Mouse (Mus musculus): ENCODE results near the gene Ankrd13b.

The Ankrd13b gene

DNA sequence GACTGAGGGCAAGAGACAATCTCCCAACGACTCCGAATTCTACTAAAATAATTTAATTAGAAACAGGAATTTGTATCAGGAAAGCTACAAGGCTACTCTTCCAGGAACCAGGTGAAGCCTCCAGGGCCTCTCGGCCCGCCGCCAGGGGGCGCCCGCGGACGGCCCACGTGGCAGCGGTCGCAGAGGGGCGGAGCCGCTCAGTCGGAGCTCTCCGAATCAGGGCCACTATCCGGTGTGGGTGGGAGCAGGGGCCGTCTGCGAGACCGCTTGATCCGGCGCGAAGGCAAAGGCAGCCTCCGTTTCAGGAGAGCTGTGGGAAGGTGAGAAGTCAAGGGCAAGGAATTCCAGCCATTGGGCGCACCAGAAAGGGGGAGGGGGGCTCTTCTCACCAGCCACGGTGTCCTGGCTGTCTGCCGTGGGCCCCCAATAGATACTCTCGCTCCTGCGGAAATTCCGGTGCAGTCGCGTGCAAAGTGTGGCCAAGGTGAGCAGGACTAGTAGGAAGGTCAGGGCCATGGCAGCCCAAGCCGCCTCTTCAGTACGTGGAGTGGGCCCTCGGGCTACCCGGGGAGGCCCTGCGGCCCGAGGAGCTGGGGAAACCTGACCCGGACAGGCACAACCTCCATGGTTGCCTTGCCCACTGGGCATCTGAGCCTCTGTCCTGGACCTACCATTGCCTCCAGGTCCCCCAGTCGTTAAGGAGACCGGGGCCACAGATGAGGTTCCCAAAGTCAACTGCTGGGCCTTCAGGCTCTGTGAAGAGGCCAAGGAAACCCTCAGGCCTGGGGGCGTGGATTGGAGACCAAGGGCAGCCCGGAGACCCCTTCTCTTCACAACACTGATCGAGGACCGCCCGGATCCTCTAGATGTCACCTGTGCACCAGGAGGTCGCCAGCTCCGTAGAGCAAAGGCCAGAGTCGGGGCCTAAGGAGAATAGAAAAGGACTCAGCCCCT is 18.9 kb upstream of the Ankrd13b start:
- peak; percentile 92 for DNase-seq (ENCODE audit: low spot score)

DNA sequence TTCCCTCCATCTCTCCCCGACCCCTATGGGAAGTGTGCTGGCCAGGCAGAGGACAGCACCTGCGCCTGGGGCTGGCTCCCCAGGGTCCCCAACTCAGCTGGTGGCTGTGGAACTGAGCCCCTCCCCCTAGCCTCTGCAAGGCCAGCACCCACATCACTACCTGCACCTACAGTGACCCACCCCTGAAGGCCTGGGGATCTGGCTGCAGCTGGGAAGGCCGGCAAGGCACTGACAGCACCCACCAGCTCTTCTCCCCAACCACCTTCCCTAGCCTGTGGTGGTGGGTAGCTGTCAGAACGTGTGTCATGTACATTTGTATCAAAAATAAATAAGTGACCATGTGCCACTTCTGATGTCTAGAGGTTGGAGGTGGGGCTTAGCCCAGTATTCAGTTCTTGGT is 17.9 kb upstream of the Ankrd13b start:
- no peak for DNase-seq (ENCODE audit: low spot score)

DNA sequence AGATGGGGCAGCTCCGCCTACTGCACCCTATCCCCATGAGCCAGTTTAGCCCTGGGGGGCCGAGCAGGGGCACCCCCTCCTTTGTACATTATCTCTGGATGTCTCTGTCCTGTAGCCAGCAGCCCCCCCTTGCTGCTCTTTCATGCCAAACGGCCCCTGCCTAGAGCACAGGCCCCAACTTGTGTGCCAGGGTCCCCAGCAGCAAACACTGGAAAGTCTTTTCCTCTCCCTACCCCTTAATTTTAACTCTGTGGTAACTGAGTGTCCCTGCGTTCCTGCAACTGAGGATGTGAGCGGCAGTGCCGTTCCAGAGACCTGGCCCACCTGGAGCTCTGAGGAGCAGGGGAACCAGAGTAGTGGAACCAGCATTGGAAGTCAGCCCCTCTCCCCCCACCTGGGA is 17.5 kb upstream of the Ankrd13b start:
- no peak for DNase-seq (ENCODE audit: low spot score)

DNA sequence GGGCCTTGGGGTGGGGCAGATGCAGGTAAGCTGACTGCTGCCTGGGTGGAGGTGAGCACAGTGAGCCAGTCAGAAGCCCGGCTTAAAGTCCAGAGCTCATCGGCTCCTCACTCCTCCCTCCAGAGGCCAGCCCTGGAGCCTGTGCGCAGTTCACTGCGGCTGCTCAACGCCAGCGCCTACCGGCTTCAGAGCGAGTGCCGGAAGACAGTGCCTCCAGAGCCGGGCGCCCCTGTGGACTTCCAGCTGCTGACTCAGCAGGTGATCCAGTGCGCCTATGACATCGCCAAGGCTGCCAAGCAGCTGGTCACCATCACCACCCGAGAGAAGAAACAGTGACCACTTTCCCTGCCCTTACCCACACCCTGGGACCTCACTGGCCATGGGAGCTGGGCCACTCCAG is 16.8 kb upstream of the Ankrd13b start:
- DNase-seq (ENCODE audit: low spot score): no peak

DNA sequence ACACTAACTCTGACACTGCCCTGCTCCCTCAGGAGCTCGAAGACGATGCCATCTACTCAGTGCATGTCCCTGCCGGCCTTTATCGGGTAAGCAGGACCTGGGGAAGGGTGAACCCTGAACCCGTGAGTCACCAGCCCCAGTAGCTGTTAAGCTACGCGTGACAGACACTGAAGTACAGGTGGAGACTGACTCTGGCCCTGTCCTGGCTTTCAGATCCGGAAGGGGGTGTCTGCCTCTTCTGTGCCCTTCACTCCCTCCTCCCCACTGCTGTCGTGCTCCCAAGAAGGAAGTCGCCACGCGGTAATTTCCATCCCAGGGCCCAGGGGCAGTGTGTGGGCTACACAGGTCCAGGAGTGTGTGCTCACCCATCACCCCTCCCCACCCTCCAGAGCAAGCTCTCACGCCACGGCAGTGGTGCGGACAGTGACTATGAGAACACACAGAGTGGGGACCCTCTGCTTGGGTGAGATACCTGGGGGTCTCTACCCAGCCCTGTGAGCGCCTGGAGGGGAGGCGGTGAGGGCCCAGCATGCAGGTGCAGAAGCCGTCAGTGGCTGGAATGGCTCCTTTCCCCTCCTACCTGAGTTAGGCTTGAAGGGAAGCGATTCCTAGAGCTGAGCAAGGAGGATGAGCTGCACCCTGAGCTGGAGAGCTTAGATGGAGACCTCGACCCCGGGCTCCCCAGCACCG is 16.0 kb upstream of the Ankrd13b start:
- no peak for DNase-seq (ENCODE audit: low spot score)

DNA sequence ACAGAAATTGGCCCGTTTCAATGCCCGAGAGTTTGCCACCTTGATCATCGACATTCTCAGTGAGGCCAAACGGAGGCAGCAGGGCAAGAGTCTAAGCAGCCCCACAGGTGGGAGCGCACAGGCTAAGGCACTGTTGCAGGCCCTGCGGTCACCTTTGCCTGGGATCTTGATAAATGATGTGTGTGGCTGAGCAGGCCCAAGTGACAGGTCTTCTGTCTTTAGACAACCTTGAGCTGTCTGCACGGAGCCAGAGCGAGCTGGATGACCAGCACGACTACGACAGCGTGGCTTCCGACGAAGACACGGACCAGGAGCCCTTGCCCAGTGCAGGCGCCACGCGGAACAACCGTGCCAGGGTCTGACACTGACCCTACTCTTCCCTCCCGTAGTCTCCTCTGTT is 14.9 kb upstream of the Ankrd13b start:
- DNase-seq (ENCODE audit: low spot score): no peak

DNA sequence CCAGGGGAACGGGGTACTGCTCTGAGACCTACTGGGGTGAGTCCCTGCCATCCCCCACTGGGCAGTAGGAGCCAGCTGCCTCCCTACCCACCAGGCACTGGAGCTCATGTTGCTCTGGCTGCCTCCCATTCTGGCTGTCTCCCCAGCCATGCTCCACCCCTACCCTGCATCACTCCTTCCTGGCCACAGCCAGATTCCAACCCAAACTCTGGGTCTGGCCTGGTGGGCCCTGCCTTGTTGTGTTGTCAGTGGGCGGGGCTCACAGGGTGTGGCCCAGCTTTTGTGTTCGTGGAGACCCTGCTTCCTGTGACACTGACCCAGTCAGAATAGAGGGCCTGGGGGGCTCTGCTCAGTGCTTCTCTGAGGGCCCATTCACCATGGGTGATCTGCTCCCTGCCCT is 14.0 kb upstream of the Ankrd13b start:
- no peak for DNase-seq (ENCODE audit: low spot score)

DNA sequence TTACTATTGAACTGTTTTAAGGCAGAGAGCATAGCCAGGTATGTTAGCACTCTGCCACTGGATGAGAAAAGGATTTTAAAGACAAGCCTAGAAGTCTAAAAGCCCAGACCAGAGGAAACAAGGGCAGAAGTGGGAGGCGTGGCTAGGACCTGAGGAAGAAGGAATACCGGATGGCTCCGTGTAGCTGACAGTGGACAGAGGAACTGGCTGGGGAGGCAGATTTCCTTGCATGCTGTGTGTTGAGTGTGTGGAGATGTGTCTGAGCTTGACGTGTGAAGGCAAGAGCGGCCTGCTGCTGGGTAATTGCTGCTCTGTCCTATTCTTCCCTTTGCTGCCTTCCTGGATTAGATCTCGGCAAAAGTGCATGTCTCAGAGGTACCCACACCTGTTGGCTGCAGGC is 13.0 kb upstream of the Ankrd13b start:
- no peak for DNase-seq (ENCODE audit: low spot score)

DNA sequence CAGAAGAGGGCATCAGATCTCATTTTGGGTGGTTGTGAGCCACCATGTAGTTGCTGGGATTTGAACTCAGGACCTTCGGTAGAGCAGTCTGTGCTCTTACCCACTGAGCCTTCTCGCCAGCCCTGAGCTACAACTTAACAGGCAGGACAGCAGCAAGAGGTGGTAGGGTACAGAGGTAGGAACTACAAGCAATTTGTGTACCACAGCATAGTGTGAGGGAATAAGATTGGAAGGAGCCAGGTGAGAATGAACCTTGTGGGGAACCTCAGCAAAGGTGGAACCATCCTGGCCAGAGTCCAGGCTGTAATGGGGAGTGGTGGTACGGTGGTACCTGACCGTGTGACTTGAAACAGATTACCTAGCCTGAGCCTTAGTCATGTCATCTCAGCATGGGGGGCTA is 12.5 kb upstream of the Ankrd13b start:
- no peak for DNase-seq (ENCODE audit: low spot score)

DNA sequence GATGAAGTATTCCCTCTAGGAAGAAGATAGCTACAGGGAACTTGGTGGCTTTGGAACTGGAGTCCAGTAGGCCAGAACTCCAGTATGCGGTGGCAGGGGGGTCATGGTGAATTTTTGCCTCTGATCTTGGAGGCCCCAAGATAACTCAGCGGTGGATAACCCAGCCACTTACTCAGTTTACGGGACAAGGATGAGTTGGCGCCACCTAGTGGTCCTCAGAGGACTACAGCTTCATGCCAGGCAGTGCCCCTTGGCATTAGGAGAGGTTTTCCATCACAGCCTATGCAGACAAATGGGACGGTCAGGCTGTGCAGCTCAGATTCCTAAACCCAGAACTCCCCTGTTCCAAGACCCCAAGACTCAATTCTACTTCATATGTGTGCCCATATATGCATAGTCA is 11.9 kb upstream of the Ankrd13b start:
- DNase-seq (ENCODE audit: low spot score): peak; percentile 91

DNA sequence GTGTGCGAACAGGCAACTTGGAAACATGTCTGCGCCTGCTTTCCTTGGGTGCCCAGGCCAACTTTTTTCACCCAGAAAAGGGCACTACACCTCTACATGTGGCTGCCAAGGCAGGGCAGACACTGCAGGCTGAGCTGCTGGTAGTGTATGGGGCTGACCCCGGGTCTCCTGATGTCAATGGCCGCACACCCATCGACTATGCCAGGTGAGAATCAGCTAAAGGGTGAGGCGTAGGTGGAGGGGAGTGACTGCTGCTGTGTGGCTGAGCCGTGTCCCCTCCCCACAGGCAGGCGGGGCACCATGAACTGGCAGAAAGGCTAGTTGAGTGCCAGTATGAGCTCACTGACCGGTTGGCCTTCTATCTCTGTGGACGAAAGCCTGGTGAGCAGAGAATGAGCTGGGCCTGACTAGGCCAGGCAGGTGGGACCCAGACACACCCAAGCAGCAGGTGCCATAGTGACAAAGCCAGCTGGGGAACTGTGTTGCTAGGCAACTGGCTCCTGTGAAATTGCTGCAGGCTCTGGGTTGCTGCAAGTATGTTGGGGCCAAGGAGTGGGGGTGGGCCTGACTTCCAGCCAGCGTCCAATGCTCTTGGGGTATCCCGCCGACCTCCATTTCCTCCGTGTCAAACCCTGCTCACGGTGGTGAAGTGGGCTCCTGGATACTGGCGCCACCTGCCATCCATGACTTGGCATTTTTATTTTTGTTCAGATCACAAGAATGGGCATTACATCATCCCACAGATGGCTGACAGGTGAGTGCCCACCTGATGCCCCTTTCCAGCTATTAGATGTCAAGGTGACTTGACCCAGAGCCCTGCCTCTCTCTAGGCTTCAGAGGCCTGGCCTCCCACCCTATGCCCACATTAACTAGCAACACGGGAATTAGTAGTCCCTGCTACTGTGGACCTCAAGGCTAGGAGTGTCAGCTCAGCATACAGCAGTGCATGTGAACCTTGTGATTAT is 11.2 kb upstream of the Ankrd13b start:
- DNase-seq (ENCODE audit: low spot score): peak; percentile 16

DNA sequence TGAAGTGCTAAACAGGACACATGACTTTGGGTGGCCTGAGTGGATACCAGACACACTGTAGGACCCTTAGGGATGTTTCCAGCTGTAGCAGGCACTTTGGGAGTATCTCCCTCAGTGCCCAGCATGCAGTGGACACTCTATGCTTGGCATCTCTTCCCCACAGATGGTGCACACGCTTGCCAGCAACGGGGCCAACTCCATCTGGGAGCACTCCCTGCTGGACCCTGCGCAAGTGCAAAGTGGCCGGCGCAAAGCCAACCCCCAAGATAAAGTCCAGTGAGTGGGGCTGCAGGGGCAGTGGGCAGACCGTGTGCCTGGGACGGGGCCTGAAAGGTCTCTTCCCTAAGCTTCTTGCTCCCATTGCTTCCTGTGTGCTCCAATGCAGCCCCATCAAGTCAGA is 9.9 kb upstream of the Ankrd13b start:
- DNase-seq (ENCODE audit: low spot score): no peak

DNA sequence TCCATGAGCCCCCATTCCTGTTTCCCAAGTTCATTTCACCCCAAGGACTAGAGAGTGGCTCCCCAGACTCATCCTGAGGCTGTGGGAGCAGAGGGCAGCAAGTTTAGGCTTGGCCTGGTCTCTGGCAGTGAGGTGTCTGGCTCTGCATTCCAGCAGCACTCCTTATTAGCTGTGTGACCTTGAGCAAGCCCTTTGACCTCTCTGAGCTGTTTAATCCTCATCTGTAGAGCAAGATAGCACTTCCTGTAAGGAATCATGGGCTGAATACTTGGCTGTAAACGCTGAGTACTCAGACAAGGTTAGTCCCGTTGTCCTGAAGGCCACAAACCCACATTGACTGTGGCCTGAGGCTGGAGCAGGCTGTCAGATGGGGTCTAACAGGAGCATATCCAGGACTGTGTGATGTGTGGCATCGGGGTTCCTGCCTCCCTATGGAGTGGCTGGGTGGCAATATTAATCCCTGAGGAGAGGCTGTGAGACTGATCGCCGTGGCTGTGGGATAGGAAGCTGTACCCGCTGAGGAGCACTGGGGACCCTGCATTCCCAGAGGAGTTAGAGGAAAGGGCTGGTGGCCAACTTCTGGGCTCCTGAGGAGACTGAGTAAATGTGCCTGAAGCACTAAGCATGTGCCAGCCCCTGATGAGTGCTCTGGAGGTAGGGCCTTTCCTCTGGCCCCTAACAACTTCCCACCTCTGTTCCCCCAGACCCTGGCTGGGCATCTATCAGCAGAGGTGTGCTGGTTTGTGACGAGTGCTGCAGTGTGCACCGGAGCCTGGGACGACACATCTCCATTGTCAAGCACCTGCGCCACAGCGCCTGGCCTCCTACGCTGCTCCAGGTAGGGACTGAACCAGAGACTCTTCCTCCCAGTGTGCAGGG is 9.0 kb upstream of the Ankrd13b start:
- peak; percentile 21 for DNase-seq (ENCODE audit: low spot score)

DNA sequence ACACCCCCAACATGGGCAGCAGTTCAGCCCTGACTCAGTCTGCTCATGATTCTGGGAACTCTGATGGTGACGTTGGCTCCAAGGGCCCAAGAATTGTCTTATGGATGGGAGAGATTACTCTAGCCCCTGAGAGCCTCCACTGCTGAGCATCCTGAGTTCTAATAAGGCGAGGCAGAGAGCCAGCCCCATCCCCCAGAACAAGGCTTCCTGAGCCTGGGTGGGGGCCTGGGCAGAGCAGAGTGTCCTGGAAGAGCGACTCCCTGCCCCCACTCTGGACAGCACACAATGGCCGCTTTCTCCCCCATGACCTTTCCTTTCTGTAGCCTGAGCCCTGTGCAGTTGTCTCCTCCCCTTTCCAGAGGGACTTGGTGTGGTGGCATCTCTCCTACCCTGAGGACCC is 8.4 kb upstream of the Ankrd13b start:
- peak; percentile 17 for DNase-seq (ENCODE audit: low spot score)

DNA sequence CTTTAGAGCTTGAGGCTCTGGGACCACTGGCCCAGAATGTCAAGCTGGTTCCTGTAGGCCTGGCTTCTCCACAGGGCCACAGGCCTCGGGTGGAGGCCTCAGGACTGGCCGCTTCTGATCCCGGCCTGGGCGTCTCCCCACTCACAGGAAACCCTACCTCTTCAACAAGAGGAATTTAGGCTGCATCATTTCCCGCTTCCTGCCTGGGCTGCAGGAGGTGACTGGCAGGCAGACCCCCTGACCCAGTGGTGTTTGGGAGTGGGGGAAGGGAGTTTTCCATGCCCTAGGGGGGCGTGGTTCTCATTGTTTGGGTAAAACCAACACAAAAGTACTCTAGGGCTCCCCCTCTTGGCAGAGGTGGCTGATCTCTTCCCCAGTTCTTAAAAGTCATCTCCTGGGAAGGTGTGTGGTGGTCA is 7.9 kb upstream of the Ankrd13b start:
- DNase-seq (ENCODE audit: low spot score): peak; percentile 87

DNA sequence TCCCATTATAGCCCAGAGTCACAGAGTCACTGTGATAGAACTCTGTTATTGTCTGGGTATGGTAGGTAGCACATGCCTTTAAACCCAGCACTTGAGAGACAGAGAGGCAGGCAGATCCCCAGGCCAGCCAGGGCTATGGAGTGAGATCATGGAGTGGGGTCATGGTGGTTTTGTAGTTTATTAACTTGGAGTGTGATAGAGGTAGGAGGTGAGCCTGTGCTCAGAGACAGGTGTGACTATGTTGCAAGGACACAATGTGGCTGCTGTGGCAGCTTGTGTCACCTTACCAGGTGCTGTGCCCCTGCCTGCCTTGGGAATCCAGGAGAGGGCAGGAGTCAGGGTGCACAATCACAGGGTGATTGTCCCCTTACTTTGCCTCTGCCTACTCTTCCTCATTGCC is 6.0 kb upstream of the Ankrd13b start:
- DNase-seq (ENCODE audit: low spot score): no peak

DNA sequence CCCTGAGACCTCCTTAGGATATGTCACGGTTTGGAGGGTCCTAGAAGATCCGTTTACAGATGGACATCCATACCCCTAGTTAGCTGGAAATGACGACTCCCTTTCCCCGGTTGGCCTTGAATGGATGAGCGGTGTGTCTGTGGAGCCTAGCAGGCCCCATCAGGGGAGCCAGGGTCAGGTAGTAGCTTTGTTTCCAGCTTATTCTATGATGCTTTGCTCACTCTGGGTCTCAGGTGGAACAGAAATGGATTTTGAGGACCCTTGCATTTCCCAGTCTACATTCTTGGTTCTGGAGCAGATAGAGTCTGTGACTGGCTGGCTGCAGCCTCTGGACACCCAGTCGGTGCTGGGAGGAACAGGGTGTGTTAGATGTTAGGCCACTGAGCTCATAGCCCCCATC is 5.3 kb upstream of the Ankrd13b start:
- DNase-seq (ENCODE audit: low spot score): no peak

DNA sequence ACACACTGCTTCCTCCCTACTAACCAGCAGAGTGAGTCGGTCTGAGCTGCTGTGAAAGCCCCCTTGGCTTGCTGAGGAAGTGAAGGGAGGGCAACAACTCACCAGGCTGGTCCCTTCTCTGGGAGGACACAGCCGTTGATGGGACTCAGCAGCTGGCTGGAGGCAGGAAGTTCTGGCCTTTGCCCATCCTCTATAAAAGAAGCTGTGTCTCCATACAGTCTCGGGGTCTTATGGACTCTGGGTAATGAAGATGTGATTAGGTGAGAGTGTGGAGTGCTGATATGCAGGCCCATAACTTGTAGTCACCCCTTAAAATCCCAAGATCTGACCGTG is 4.8 kb upstream of the Ankrd13b start:
- no peak for DNase-seq (ENCODE audit: low spot score)

DNA sequence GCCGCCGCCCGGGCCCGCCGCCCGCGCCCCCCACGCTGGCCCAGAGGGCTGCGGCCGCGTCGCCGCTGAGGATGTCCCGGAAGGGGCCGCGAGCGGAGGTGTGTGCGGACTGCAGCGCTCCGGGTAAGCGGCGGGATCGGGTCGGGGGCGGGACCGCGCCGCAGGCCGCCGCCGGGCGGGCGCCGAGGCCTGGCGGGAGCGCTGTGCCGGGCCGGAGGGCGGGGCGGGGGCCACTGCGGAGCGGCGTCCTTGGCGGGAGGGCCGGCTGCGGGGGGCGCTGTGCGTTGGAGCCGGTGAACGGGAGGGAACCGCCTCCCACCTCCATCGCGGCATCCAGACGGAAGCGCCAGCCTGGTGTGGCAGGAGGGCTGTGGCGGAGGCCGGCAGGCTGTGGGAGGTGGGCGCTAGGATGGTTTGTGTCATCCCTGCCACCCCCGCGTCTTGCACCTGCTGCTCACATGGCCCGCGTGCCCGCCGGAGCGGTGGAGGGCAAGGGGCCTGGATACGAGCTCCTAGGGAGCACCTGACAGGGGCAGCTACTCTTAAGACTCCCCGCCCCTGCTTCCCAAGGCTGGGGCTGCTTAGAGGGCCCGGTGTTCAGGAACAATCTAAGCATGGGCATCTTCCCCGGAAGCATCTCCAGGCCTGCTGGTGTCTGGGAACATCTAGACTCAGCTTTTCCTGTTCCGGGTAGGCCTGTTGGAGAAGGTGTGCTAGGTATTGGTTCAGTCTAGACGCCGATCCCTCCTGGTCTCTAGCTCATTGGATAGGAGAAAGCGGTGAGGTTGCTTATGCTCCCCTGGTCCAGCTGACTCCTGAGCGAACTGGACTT is 4.2 kb upstream of the Ankrd13b start, which contains the start of gene Git1:
Gene Git1 (plus strand): TSS at position 51 of the 832 bp plus-strand sequence.
- peak; percentile 45 for DNase-seq (ENCODE audit: low spot score)

DNA sequence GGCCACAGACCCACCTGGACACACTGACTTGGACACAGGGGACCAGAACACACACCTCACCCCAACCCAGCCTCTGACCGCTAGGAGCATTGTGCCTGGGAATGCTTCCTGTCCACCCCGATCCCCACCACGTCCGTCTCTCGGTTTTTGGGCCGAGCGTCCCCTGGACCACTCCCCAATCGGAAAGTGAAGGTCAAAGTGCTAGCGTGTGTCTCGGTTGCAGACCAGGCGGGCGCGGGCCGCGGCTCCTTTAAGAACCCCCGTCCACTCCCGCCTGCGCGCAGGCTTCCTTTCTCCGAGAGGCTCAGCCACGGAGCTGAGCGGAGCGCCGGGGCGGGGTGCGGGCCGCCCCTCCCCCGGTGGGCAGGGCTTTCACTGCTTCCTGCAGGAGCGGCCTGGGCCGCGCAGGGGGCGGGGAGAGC is 3.4 kb upstream of the Ankrd13b start:
- DNase-seq (ENCODE audit: low spot score): peak; percentile 92
